ENCODE assay signal across 13 mouse cellular contexts in genomic region chr4:120895810-120896584, GRCm38 (mm10).
"Had no signal": no experiment of that assay in that cellular context is flagged by ENCODE, and none has a peak within 500 bp of the region (broad histone marks: within the 10 kb centered on the region; RNA-seq: fewer than 3 reads in every experiment).

No protein-coding gene starts in this region.

- H3K36me3 ChIP-seq: kidney, embryonic 15.5 days; limb, embryonic 15.5 days; liver, embryonic 12.5 days; lung, embryonic 15.5 days; midbrain, embryonic 13.5 days; neural tube, embryonic 12.5 days had no signal

- H3K4me1 ChIP-seq: limb, embryonic 15.5 days; liver, embryonic 12.5 days; megakaryocyte, embryonic 14.5 days; neural tube, embryonic 12.5 days had no signal

- DNase-seq: kidney, postnatal 14 days; lung, postnatal 14 days; thymus, adult 18-20 months; thymus, postnatal 36 days had no signal

- ATAC-seq: liver, embryonic 12.5 days; midbrain, embryonic 13.5 days had no signal

- H3K27ac ChIP-seq: kidney, embryonic 15.5 days; limb, embryonic 15.5 days; liver, embryonic 12.5 days; lung, embryonic 15.5 days; macrophage; midbrain, embryonic 13.5 days; neural tube, embryonic 12.5 days; stomach, postnatal 0 days had no signal

- H3K4me3 ChIP-seq: kidney, embryonic 15.5 days; limb, embryonic 15.5 days; liver, embryonic 12.5 days; lung, embryonic 15.5 days; megakaryocyte, embryonic 14.5 days; midbrain, embryonic 13.5 days; neural tube, embryonic 12.5 days had no signal

- H3K27me3 ChIP-seq: kidney, embryonic 15.5 days; limb, embryonic 15.5 days; lung, embryonic 15.5 days; neural tube, embryonic 12.5 days had no signal
